Mouse (Mus musculus) lung, adult 18-20 months (tissue): ENCODE measurements at regions not wholly inside any gene's neighbourhood (a gene's known extent, or its start where the extent isn't known, plus 50 kb on each side); places are given as distances from the start of the nearest gene placed in this dataset.
A peak's percentile ranks its signal among the peaks of the same experiment; 100 is the strongest.

ENCODE experiments used
- DNase-seq, 2 experiments: peaks; one replicate each; pipeline ENCODE4 v3.0.0; 2022; ENCODE audit warnings: mixed read lengths in 2 of 2

- no peak for DNase-seq
Measured at GRCm38 (mm10) chr1:185847161-185847560, 269.9 kb downstream of the Lyplal1 start.

GRCm38 (mm10) chr1:185850590-185850989 lies 266.5 kb downstream of the Lyplal1 start:
- DNase-seq: no peak

- DNase-seq: no peak
Measured at GRCm38 (mm10) chr1:185851262-185851893, 265.7 kb downstream of the Lyplal1 start.

- DNase-seq: no peak
Measured at GRCm38 (mm10) chr1:185861692-185862091, 255.4 kb downstream of the Lyplal1 start.

GRCm38 (mm10) chr1:185865945-185866344 lies 251.2 kb downstream of the Lyplal1 start:
- no peak for DNase-seq

GRCm38 (mm10) chr1:185866612-185867011 lies 250.5 kb downstream of the Lyplal1 start:
- DNase-seq: no peak

GRCm38 (mm10) chr1:185867018-185867417 lies 250.1 kb downstream of the Lyplal1 start:
- DNase-seq: no peak

GRCm38 (mm10) chr1:185868721-185869120 lies 248.4 kb downstream of the Lyplal1 start:
- DNase-seq: no peak

- DNase-seq: no peak
Measured at GRCm38 (mm10) chr1:185887031-185887430, 230.1 kb downstream of the Lyplal1 start.

- no peak for DNase-seq
Measured at GRCm38 (mm10) chr1:185891814-185892213, 225.3 kb downstream of the Lyplal1 start.

- DNase-seq: no peak
Measured at GRCm38 (mm10) chr1:185893421-185893820, 223.7 kb downstream of the Lyplal1 start.

- DNase-seq: peak in 1 of 2 experiments; percentile 31
Measured at GRCm38 (mm10) chr1:185898475-185898874, 218.6 kb downstream of the Lyplal1 start.

GRCm38 (mm10) chr1:185900316-185900715 lies 216.8 kb downstream of the Lyplal1 start:
- no peak for DNase-seq

- DNase-seq: no peak
Measured at GRCm38 (mm10) chr1:185902395-185902794, 214.7 kb downstream of the Lyplal1 start.

GRCm38 (mm10) chr1:185905666-185906065 lies 211.4 kb downstream of the Lyplal1 start:
- DNase-seq: peak in 1 of 2 experiments; percentile 15

GRCm38 (mm10) chr1:185915579-185915978 lies 201.5 kb downstream of the Lyplal1 start:
- no peak for DNase-seq

- DNase-seq: no peak
Measured at GRCm38 (mm10) chr1:185918663-185919062, 198.4 kb downstream of the Lyplal1 start.

- peak; percentile 10 to 40 for DNase-seq
Measured at GRCm38 (mm10) chr1:185923723-185924122, 193.4 kb downstream of the Lyplal1 start.

- no peak for DNase-seq
Measured at GRCm38 (mm10) chr1:185929000-185929399, 188.1 kb downstream of the Lyplal1 start.

- no peak for DNase-seq
Measured at GRCm38 (mm10) chr1:185929761-185930160, 187.3 kb downstream of the Lyplal1 start.

GRCm38 (mm10) chr1:185933623-185934022 lies 183.5 kb downstream of the Lyplal1 start:
- DNase-seq: no peak

- DNase-seq: no peak
Measured at GRCm38 (mm10) chr1:185937026-185937425, 180.1 kb downstream of the Lyplal1 start.

- DNase-seq: peak; percentile 47 to 55
Measured at GRCm38 (mm10) chr1:185939914-185940313, 177.2 kb downstream of the Lyplal1 start.

GRCm38 (mm10) chr1:185940511-185940910 lies 176.6 kb downstream of the Lyplal1 start:
- DNase-seq: no peak

- DNase-seq: no peak
Measured at GRCm38 (mm10) chr1:185951163-185951562, 165.9 kb downstream of the Lyplal1 start.
